Mouse (Mus musculus) heart, postnatal 4 days (tissue): ENCODE measurements around the gene Aasdhppt. TPM values are rescaled to one million over a fixed set of nuclear protein-coding genes. Genes with fewer than 3 reads are reported as not detected.

Experiments used
- DNase-seq: peaks from one replicate; pipeline ENCODE4 v3.0.0; 2021
- microRNA-seq, 2 experiments: library from miRNA; unstranded; fragments of <30 nt; microRNA quantifications; one replicate each; pipeline ENCODE4 v1.2.0; 2021 to 2022
- total RNA-seq, 2 experiments: library from RNA; stranded (reverse); gene quantifications; 2 replicates each; pipeline ENCODE4 v1.2.3; 2021

The Aasdhppt gene
- 10 to 100 TPM; 18.2 to 18.3 TPM for total RNA-seq

- peak; percentile 98 for DNase-seq
Measured at GRCm38 (mm10) chr9:4309351-4310085, at the start of gene Aasdhppt, which contains the start of gene Kbtbd3. TSS of gene Aasdhppt (minus strand) at chr9:4309471. TSS of gene Kbtbd3 (plus strand) at chr9:4309833.

GRCm38 (mm10) chr9:4353163-4353562 lies 43.9 kb upstream of the Aasdhppt start:
- DNase-seq = no peak

- no peak for DNase-seq
Measured at GRCm38 (mm10) chr9:4318939-4319721, 9.9 kb upstream of the Aasdhppt start.

- DNase-seq = no peak
Measured at GRCm38 (mm10) chr9:4315746-4316145, 6.5 kb upstream of the Aasdhppt start.

GRCm38 (mm10) chr9:4313946-4314345 lies 4.7 kb upstream of the Aasdhppt start:
- DNase-seq = no peak

GRCm38 (mm10) chr9:4311162-4311561 lies 1.9 kb upstream of the Aasdhppt start:
- DNase-seq = no peak

GRCm38 (mm10) chr9:4310706-4311105 lies 1.4 kb upstream of the Aasdhppt start:
- DNase-seq = no peak

GRCm38 (mm10) chr9:4308628-4309350 lies 482 bp downstream of the Aasdhppt start:
- no peak for DNase-seq

- no peak for DNase-seq
Measured at GRCm38 (mm10) chr9:4304867-4305266, 4.4 kb downstream of the Aasdhppt start.

- DNase-seq = no peak
Measured at GRCm38 (mm10) chr9:4300466-4300865, 8.8 kb downstream of the Aasdhppt start.

- no peak for DNase-seq
Measured at GRCm38 (mm10) chr9:4283850-4284249, 25.4 kb downstream of the Aasdhppt start.

- no peak for DNase-seq
Measured at GRCm38 (mm10) chr9:4266881-4267280, 42.4 kb downstream of the Aasdhppt start.

GRCm38 (mm10) chr9:4260746-4261090 lies 48.6 kb downstream of the Aasdhppt start:
- no peak for DNase-seq

- peak; percentile 46 for DNase-seq
Measured at GRCm38 (mm10) chr9:4259841-4260745, 49.2 kb downstream of the Aasdhppt start.

- no peak for DNase-seq
Measured at GRCm38 (mm10) chr9:4259074-4259473, 50.2 kb downstream of the Aasdhppt start.

Small RNA genes within 50 kb of the gene (microRNA-seq; reads per million reads assigned to microRNA genes)
- gene Gm22195 = 0 reads per million in 2 experiments

Other genes with a start within 250 kb of the Aasdhppt start
- gene Kbtbd3, start 362 bp upstream of the Aasdhppt start, total RNA-seq = 1 to 10 TPM; 6.5 to 6.8 TPM
- gene Msantd4, start 67.1 kb upstream of the Aasdhppt start, total RNA-seq = 10 to 100 TPM; 39.1 to 40.7 TPM